Mouse (Mus musculus): ENCODE measurements at regions not wholly inside any gene's neighbourhood (a gene's known extent, or its start where the extent isn't known, plus 50 kb on each side); places are given as distances from the start of the nearest gene placed in this dataset.

GRCm38 (mm10) chr12:27564641-27565306, 222.4 kb upstream of the Sox11 start:
- Histone ChIP-seq H3K9me3 (ENCODE audit: control insufficient read depth, low read length) (no peaks in the 10 kb centered on the region), H3K27me3 (ENCODE audit: control insufficient read depth, insufficient read depth, low read length) (no peaks in the 10 kb centered on the region), H3K4me2 (ENCODE audit: low read depth, low read length) (no peak overlapping the region), H3K4me1 (ENCODE audit: control insufficient read depth, insufficient read depth, low read length) (peaks cover 26% of the 10 kb centered on the region), H3K36me3 (ENCODE audit: control insufficient read depth, insufficient read depth, low read length) (no peaks in the 10 kb centered on the region), H3K4me3 (ENCODE audit: low read depth, low read length) (no peak overlapping the region), H3K9ac (replicated peaks; ENCODE audit: low read depth, low read length) (no peak overlapping the region), H3K27ac (ENCODE audit: low read depth, low read length) (peak overlapping the region; percentile 70)
- no peak for ATAC-seq (ENCODE audit: low read depth)
- 24% methylated on average over 5 of the region's 5 CpGs for WGBS

- Histone ChIP-seq H3K4me1 (ENCODE audit: control insufficient read depth, insufficient read depth, low read length) (peaks cover 26% of the 10 kb centered on the region), H3K9ac (replicated peaks; ENCODE audit: low read depth, low read length) (no peak overlapping the region), H3K9me3 (ENCODE audit: control insufficient read depth, low read length) (no peaks in the 10 kb centered on the region), H3K27me3 (ENCODE audit: control insufficient read depth, insufficient read depth, low read length) (no peaks in the 10 kb centered on the region), H3K4me3 (ENCODE audit: low read depth, low read length) (no peak overlapping the region), H3K36me3 (ENCODE audit: control insufficient read depth, insufficient read depth, low read length) (no peaks in the 10 kb centered on the region), H3K4me2 (ENCODE audit: low read depth, low read length) (no peak overlapping the region), H3K27ac (ENCODE audit: low read depth, low read length) (peak overlapping the region; percentile 66)
- WGBS = 19% methylated on average over 3 of the region's 3 CpGs
- ATAC-seq (ENCODE audit: low read depth) = no peak
Measured at GRCm38 (mm10) chr12:27563900-27564299, 221.5 kb upstream of the Sox11 start.

- Histone ChIP-seq H3K9ac (replicated peaks; ENCODE audit: low read depth, low read length) (no peak overlapping the region), H3K4me1 (ENCODE audit: control insufficient read depth, insufficient read depth, low read length) (no peaks in the 10 kb centered on the region), H3K27me3 (ENCODE audit: control insufficient read depth, insufficient read depth, low read length) (no peaks in the 10 kb centered on the region), H3K4me2 (ENCODE audit: low read depth, low read length) (no peak overlapping the region), H3K4me3 (ENCODE audit: low read depth, low read length) (no peak overlapping the region), H3K27ac (ENCODE audit: low read depth, low read length) (no peak overlapping the region), H3K36me3 (ENCODE audit: control insufficient read depth, insufficient read depth, low read length) (no peaks in the 10 kb centered on the region), H3K9me3 (ENCODE audit: control insufficient read depth, low read length) (no peaks in the 10 kb centered on the region)
- no peak for ATAC-seq (ENCODE audit: low read depth)
- WGBS = 69% methylated on average over 1 of the region's 1 CpGs
Measured at GRCm38 (mm10) chr12:27552809-27553208, 210.4 kb upstream of the Sox11 start.

GRCm38 (mm10) chr12:27538210-27538609, 195.8 kb upstream of the Sox11 start:
- no peak overlapping the region for H3K4me2 ChIP-seq (ENCODE audit: low read depth, low read length)
- peaks cover 21% of the 10 kb centered on the region; the same call in 1 of the 2 replicates for H3K4me1 ChIP-seq (ENCODE audit: control insufficient read depth, insufficient read depth, low read length)
- H3K27me3 ChIP-seq (ENCODE audit: control insufficient read depth, insufficient read depth, low read length) = no peaks in the 10 kb centered on the region
- H3K36me3 ChIP-seq (ENCODE audit: control insufficient read depth, insufficient read depth, low read length) = no peaks in the 10 kb centered on the region
- no peak overlapping the region for H3K4me3 ChIP-seq (ENCODE audit: low read depth, low read length)
- no peak overlapping the region for H3K27ac ChIP-seq (ENCODE audit: low read depth, low read length)
- ATAC-seq (ENCODE audit: low read depth) = peak; percentile 68; the same call in 1 of the 2 replicates
- no peak overlapping the region for H3K9ac ChIP-seq (replicated peaks; ENCODE audit: low read depth, low read length)
- 5% methylated on average over 4 of the region's 4 CpGs for WGBS
- no peaks in the 10 kb centered on the region for H3K9me3 ChIP-seq (ENCODE audit: control insufficient read depth, low read length)

GRCm38 (mm10) chr12:27537507-27537906, 195.1 kb upstream of the Sox11 start:
- H3K9ac ChIP-seq (replicated peaks; ENCODE audit: low read depth, low read length) = no peak overlapping the region
- H3K27me3 ChIP-seq (ENCODE audit: control insufficient read depth, insufficient read depth, low read length) = no peaks in the 10 kb centered on the region
- H3K27ac ChIP-seq (ENCODE audit: low read depth, low read length) = no peak overlapping the region
- no peak for ATAC-seq (ENCODE audit: low read depth)
- H3K4me2 ChIP-seq (ENCODE audit: low read depth, low read length) = peak overlapping the region; percentile 26; the same call in 1 of the 2 replicates
- WGBS = 38% methylated on average over 3 of the region's 3 CpGs
- peaks cover 21% of the 10 kb centered on the region; the same call in 1 of the 2 replicates for H3K4me1 ChIP-seq (ENCODE audit: control insufficient read depth, insufficient read depth, low read length)
- H3K4me3 ChIP-seq (ENCODE audit: low read depth, low read length) = no peak overlapping the region
- H3K9me3 ChIP-seq (ENCODE audit: control insufficient read depth, low read length) = no peaks in the 10 kb centered on the region
- H3K36me3 ChIP-seq (ENCODE audit: control insufficient read depth, insufficient read depth, low read length) = no peaks in the 10 kb centered on the region

GRCm38 (mm10) chr12:27537017-27537416, 194.6 kb upstream of the Sox11 start:
- ATAC-seq (ENCODE audit: low read depth) = 0 out of 2 replicates have a peak, but pooled peaks have one; percentile 46

GRCm38 (mm10) chr12:27525604-27526003, 183.2 kb upstream of the Sox11 start:
- Histone ChIP-seq H3K9me3 (ENCODE audit: control insufficient read depth, low read length) (no peaks in the 10 kb centered on the region), H3K4me1 (ENCODE audit: control insufficient read depth, insufficient read depth, low read length) (no peaks in the 10 kb centered on the region), H3K4me2 (ENCODE audit: low read depth, low read length) (no peak overlapping the region), H3K9ac (replicated peaks; ENCODE audit: low read depth, low read length) (no peak overlapping the region), H3K27ac (ENCODE audit: low read depth, low read length) (no peak overlapping the region), H3K4me3 (ENCODE audit: low read depth, low read length) (no peak overlapping the region), H3K27me3 (ENCODE audit: control insufficient read depth, insufficient read depth, low read length) (no peaks in the 10 kb centered on the region), H3K36me3 (ENCODE audit: control insufficient read depth, insufficient read depth, low read length) (no peaks in the 10 kb centered on the region)
- no peak for ATAC-seq (ENCODE audit: low read depth)
- 66% methylated on average over 2 of the region's 2 CpGs for WGBS

More at GRCm38 (mm10) chr12:27537017-27537416, 194.6 kb upstream of the Sox11 start:
- H3K9me3 ChIP-seq (ENCODE audit: control insufficient read depth, low read length) = no peaks in the 10 kb centered on the region
- peak overlapping the region; percentile 12; the same call in 1 of the 2 replicates for H3K27ac ChIP-seq (ENCODE audit: low read depth, low read length)
- no peak overlapping the region for H3K4me3 ChIP-seq (ENCODE audit: low read depth, low read length)
- no peaks in the 10 kb centered on the region for H3K36me3 ChIP-seq (ENCODE audit: control insufficient read depth, insufficient read depth, low read length)
- peaks cover 21% of the 10 kb centered on the region; the same call in 1 of the 2 replicates for H3K4me1 ChIP-seq (ENCODE audit: control insufficient read depth, insufficient read depth, low read length)
- H3K4me2 ChIP-seq (ENCODE audit: low read depth, low read length) = peak overlapping the region; percentile 26
- no peak overlapping the region for H3K9ac ChIP-seq (replicated peaks; ENCODE audit: low read depth, low read length)
- no peaks in the 10 kb centered on the region for H3K27me3 ChIP-seq (ENCODE audit: control insufficient read depth, insufficient read depth, low read length)
- 25% methylated on average over 9 of the region's 9 CpGs for WGBS

GRCm38 (mm10) chr12:27513253-27513652, 170.9 kb upstream of the Sox11 start:
- no peak for ATAC-seq (ENCODE audit: low read depth)
- H3K27me3 ChIP-seq (ENCODE audit: control insufficient read depth, insufficient read depth, low read length) = no peaks in the 10 kb centered on the region
- H3K4me1 ChIP-seq (ENCODE audit: control insufficient read depth, insufficient read depth, low read length) = no peaks in the 10 kb centered on the region
- H3K27ac ChIP-seq (ENCODE audit: low read depth, low read length) = no peak overlapping the region
- no peaks in the 10 kb centered on the region for H3K9me3 ChIP-seq (ENCODE audit: control insufficient read depth, low read length)
- no peak overlapping the region for H3K9ac ChIP-seq (replicated peaks; ENCODE audit: low read depth, low read length)
- H3K4me3 ChIP-seq (ENCODE audit: low read depth, low read length) = no peak overlapping the region
- H3K4me2 ChIP-seq (ENCODE audit: low read depth, low read length) = no peak overlapping the region
- no peaks in the 10 kb centered on the region for H3K36me3 ChIP-seq (ENCODE audit: control insufficient read depth, insufficient read depth, low read length)
- 85% methylated on average over 3 of the region's 3 CpGs for WGBS

- ATAC-seq (ENCODE audit: low read depth) = no peak
- H3K9ac ChIP-seq (replicated peaks; ENCODE audit: low read depth, low read length) = no peak overlapping the region
Measured at GRCm38 (mm10) chr12:27508226-27508560, 165.8 kb upstream of the Sox11 start.

More at GRCm38 (mm10) chr12:27508226-27508560, 165.8 kb upstream of the Sox11 start:
- H3K27me3 ChIP-seq (ENCODE audit: control insufficient read depth, insufficient read depth, low read length) = no peaks in the 10 kb centered on the region
- no peak overlapping the region for H3K4me2 ChIP-seq (ENCODE audit: low read depth, low read length)
- no peak overlapping the region for H3K27ac ChIP-seq (ENCODE audit: low read depth, low read length)
- H3K36me3 ChIP-seq (ENCODE audit: control insufficient read depth, insufficient read depth, low read length) = no peaks in the 10 kb centered on the region
- no peaks in the 10 kb centered on the region for H3K9me3 ChIP-seq (ENCODE audit: control insufficient read depth, low read length)
- H3K4me1 ChIP-seq (ENCODE audit: control insufficient read depth, insufficient read depth, low read length) = no peaks in the 10 kb centered on the region
- no peak overlapping the region for H3K4me3 ChIP-seq (ENCODE audit: low read depth, low read length)

Measured in neural tube, embryonic 14.5 days (tissue).